Mouse (Mus musculus) megakaryocyte, embryonic 14.5 days (primary cell): ENCODE data around the gene Pkp3.

Experiments used
- FLI1 ChIP-seq: IDR thresholded peaks from 2 replicates; pipeline ENCODE4 v1.6.1; 2012; ENCODE audit warnings: low read length, inconsistent platforms, mixed read lengths
- GATA1 ChIP-seq: IDR thresholded peaks from 3 replicates; pipeline ENCODE4 v1.6.1; 2012; ENCODE audit warnings: mixed read lengths, low read length, inconsistent platforms, borderline replicate concordance

GRCm38 (mm10) chr7:141079481-141080449 is 1.7 kb downstream of the Pkp3 start:
- TF ChIP-seq GATA1 = no peak
- TF ChIP-seq FLI1 = no peak
